ENCODE assay signal across 15 mouse cellular contexts in the genomic region with DNA sequence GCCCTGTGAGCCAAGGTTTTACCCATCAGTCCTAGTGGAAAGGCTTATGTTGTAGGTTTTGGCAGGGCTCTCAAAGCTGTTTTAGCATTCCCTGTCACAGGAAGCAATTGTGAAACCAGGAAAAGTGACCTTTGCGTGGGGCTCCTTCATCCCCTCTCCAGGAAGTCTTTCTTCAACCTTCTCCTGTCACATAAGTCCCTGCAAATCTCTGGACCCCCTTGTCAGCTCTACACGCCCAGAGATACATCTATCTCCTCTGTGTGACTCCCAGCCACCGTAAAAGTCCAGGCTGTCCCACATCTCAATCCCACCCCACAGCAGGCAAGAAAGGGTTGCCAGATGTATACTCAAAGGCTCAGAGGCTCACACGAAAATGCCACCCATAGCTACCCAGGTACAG. TPM values are rescaled to one million over a fixed set of nuclear protein-coding genes. Genes with fewer than 3 reads are reported as not detected.
DNase-seq lines count a peak whose midpoint lies in the region; ATAC-seq and TF ChIP-seq lines count a peak whose summit lies in the region.
"Had no signal": no experiment of that assay in that cellular context is flagged by ENCODE, and none has a peak within 500 bp of the region (broad histone marks: within the 10 kb centered on the region; RNA-seq: fewer than 3 reads in every experiment).

No protein-coding gene starts in this region.

- DNase-seq in heart, postnatal 25 days (ENCODE audit: low spot score): no peak
- no peak for DNase-seq in lung, embryonic 14.5 days
- no peak for DNase-seq in lung, adult 2 months
- DNase-seq: adrenal gland, postnatal 10 days; cerebellum, adult 18-20 months; liver had no signal

- TF ChIP-seq POLR2A in lung, adult 2 months (IDR thresholded peaks at IDR 0.05; ENCODE audit: borderline replicate concordance, extremely low read depth, low read depth, low read length): no peak

- no peak overlapping the region for H3K9ac ChIP-seq in heart, embryonic 15.5 days
- H3K9ac ChIP-seq in lung, embryonic 14.5 days: no peak overlapping the region; the same call in 1 of the 2 replicates
- H3K9ac ChIP-seq in embryonic facial prominence, embryonic 12.5 days: no peak overlapping the region
- no peak overlapping the region for H3K9ac ChIP-seq in limb, embryonic 13.5 days
- H3K9ac ChIP-seq: forebrain, embryonic 15.5 days had no signal

- no peaks in the 10 kb centered on the region for H3K9me3 ChIP-seq in heart, embryonic 15.5 days (replicated peaks)
- no peaks in the 10 kb centered on the region for H3K9me3 ChIP-seq in lung, embryonic 14.5 days (ENCODE audit: low read depth, low read length)
- no peaks in the 10 kb centered on the region for H3K9me3 ChIP-seq in embryonic facial prominence, embryonic 12.5 days
- H3K9me3 ChIP-seq in limb, embryonic 13.5 days: no peaks in the 10 kb centered on the region
- H3K9me3 ChIP-seq: forebrain, embryonic 15.5 days; neural tube, embryonic 13.5 days had no signal

- H3K27ac ChIP-seq in heart, embryonic 15.5 days: no peak overlapping the region
- H3K27ac ChIP-seq in lung, embryonic 14.5 days (ENCODE audit: low read depth): peak overlapping the region; percentile 58
- H3K27ac ChIP-seq in embryonic facial prominence, embryonic 12.5 days: no peak overlapping the region
- H3K27ac ChIP-seq in limb, embryonic 13.5 days: no peak overlapping the region; the same call in 1 of the 2 replicates
- H3K27ac ChIP-seq: forebrain, embryonic 15.5 days; left cerebral cortex, adult 2 months; neural tube, embryonic 13.5 days had no signal

- H3K4me2 ChIP-seq in heart, embryonic 15.5 days: peak overlapping the region; percentile 88
- peak overlapping the region; percentile 93 for H3K4me2 ChIP-seq in lung, embryonic 14.5 days
- peak overlapping the region; percentile 65; the same call in 1 of the 2 replicates for H3K4me2 ChIP-seq in embryonic facial prominence, embryonic 12.5 days (replicated peaks)
- peak overlapping the region; percentile 88 for H3K4me2 ChIP-seq in limb, embryonic 13.5 days (replicated peaks)
- H3K4me2 ChIP-seq: forebrain, embryonic 15.5 days had no signal

- no peaks in the 10 kb centered on the region for H3K27me3 ChIP-seq in heart, embryonic 15.5 days
- no peaks in the 10 kb centered on the region for H3K27me3 ChIP-seq in lung, embryonic 14.5 days (ENCODE audit: insufficient read depth, low read length)
- no peaks in the 10 kb centered on the region for H3K27me3 ChIP-seq in embryonic facial prominence, embryonic 12.5 days
- H3K27me3 ChIP-seq in limb, embryonic 13.5 days: 0 out of 2 replicates have a peak, but pooled peaks cover 14% of the 10 kb centered on the region

- no peak for ATAC-seq in heart, embryonic 15.5 days (replicated peaks; ENCODE audit: insufficient number of reproducible peaks, insufficient read depth, low FRiP score, low read depth)
- no peak for ATAC-seq in lung, embryonic 14.5 days (ENCODE audit: insufficient read depth)
- ATAC-seq in embryonic facial prominence, embryonic 12.5 days (ENCODE audit: insufficient number of reproducible peaks, insufficient read depth, low FRiP score, low TSS enrichment): no peak
- ATAC-seq in limb, embryonic 13.5 days (ENCODE audit: low FRiP score, low read depth): no peak
- ATAC-seq in erythroblast, adult 5-6 weeks (replicated peaks; ENCODE audit: low FRiP score, poor library complexity, severe bottlenecking): no peak

- H3K4me3 ChIP-seq in heart, embryonic 15.5 days: no peak overlapping the region
- H3K4me3 ChIP-seq in lung, embryonic 14.5 days (ENCODE audit: low read depth, low read length): peak overlapping the region; percentile 64; the same call in 1 of the 2 replicates
- no peak overlapping the region for H3K4me3 ChIP-seq in lung, adult 2 months (replicated peaks; ENCODE audit: extremely low read depth, low read depth, low read length)
- no peak overlapping the region for H3K4me3 ChIP-seq in embryonic facial prominence, embryonic 12.5 days
- H3K4me3 ChIP-seq in limb, embryonic 13.5 days: peak overlapping the region; percentile 56; the same call in 1 of the 2 replicates
- H3K4me3 ChIP-seq: forebrain, embryonic 15.5 days; left cerebral cortex, adult 2 months; neural tube, embryonic 13.5 days had no signal

- peaks cover 1% of the 10 kb centered on the region; the same call in 1 of the 2 replicates for H3K36me3 ChIP-seq in heart, embryonic 15.5 days
- H3K36me3 ChIP-seq in lung, embryonic 14.5 days (ENCODE audit: insufficient read depth): peaks cover 10% of the 10 kb centered on the region; the same call in 1 of the 2 replicates
- H3K36me3 ChIP-seq in embryonic facial prominence, embryonic 12.5 days: no peaks in the 10 kb centered on the region
- H3K36me3 ChIP-seq in limb, embryonic 13.5 days: 0 out of 2 replicates have a peak, but pooled peaks cover under 1% of the 10 kb centered on the region
- H3K36me3 ChIP-seq: forebrain, embryonic 15.5 days; neural tube, embryonic 13.5 days had no signal

- H3K4me1 ChIP-seq in heart, embryonic 15.5 days (replicated peaks): peaks cover 38% of the 10 kb centered on the region
- peaks cover 21% of the 10 kb centered on the region; the same call in 1 of the 2 replicates for H3K4me1 ChIP-seq in lung, embryonic 14.5 days (ENCODE audit: insufficient read depth)
- peaks cover 10% of the 10 kb centered on the region for H3K4me1 ChIP-seq in lung, adult 2 months (ENCODE audit: control insufficient read depth, insufficient read depth, low read length)
- H3K4me1 ChIP-seq in embryonic facial prominence, embryonic 12.5 days: peaks cover 26% of the 10 kb centered on the region
- peaks cover 33% of the 10 kb centered on the region for H3K4me1 ChIP-seq in limb, embryonic 13.5 days

- 57% methylated on average over 4 of the region's 4 CpGs for WGBS in heart, embryonic 15.5 days
- WGBS in lung, embryonic 14.5 days: 41% methylated on average over 4 of the region's 4 CpGs
- 52% methylated on average over 4 of the region's 4 CpGs for WGBS in lung, adult 2 months
- 58% methylated on average over 4 of the region's 4 CpGs for WGBS in embryonic facial prominence, embryonic 12.5 days
- WGBS in limb, embryonic 13.5 days: 57% methylated on average over 4 of the region's 4 CpGs

- TF ChIP-seq CTCF in lung, embryonic 14.5 days (IDR thresholded peaks at IDR 0.05; ENCODE audit: low read depth): no peak
- no peak for TF ChIP-seq CTCF in lung, adult 2 months (IDR thresholded peaks at IDR 0.05; ENCODE audit: insufficient read depth, low read length)

- intact Hi-C loops in heart, postnatal 25 days (cut with DNase I): loop anchor here (2.0 kb wide), 1 partner anchor 17 kb away; no protein-coding TSS in a partner anchor

RNA-seq across cellular contexts. Expression of a gene that starts 0.9 kb away (rescaled TPM):
- 358 and 380 TPM in 2 replicates for polyA plus RNA-seq in heart, embryonic 15.5 days (2015; fragmentation: Nextera tagmentation; extraction: Ambion mirVana)
- total RNA-seq in heart, postnatal 25 days (2021): 100 to 1,000 TPM; 220 to 229 TPM
- polyA plus RNA-seq in lung, embryonic 14.5 days (2014; fragmentation: Nextera tagmentation; extraction: Ambion mirVana): 206 and 209 TPM in 2 replicates
- polyA plus RNA-seq in lung, adult 2 months (2012; rRNA removed): 769 and 829 TPM in 2 replicates
- polyA plus RNA-seq in embryonic facial prominence, embryonic 12.5 days (2016; fragmentation: Nextera tagmentation; extraction: Ambion mirVana): 62.3 and 69.1 TPM in 2 replicates
- polyA plus RNA-seq in limb, embryonic 13.5 days (2015; fragmentation: Nextera tagmentation; extraction: Ambion mirVana): 69.0 and 72.7 TPM in 2 replicates
- total RNA-seq in erythroblast, adult 5-6 weeks (2015; ENCODE audit: low replicate concordance): not detected in 2 replicates
- not detected in 2 replicates for total RNA-seq in erythroblast, adult 5-6 weeks (2017; ENCODE audit: low replicate concordance)

RNA-seq across cellular contexts. Expression of a gene that starts 21.4 kb away (rescaled TPM):
- polyA plus RNA-seq in heart, embryonic 15.5 days (2015; fragmentation: Nextera tagmentation; extraction: Ambion mirVana): 66.5 and 81.4 TPM in 2 replicates
- 10 to 100 TPM; 31.1 to 31.9 TPM for total RNA-seq in heart, postnatal 25 days (2021)
- 120 and 125 TPM in 2 replicates for polyA plus RNA-seq in lung, embryonic 14.5 days (2014; fragmentation: Nextera tagmentation; extraction: Ambion mirVana)
- polyA plus RNA-seq in lung, adult 2 months (2012; rRNA removed): 70.9 and 74.7 TPM in 2 replicates
- 95.3 and 97.6 TPM in 2 replicates for polyA plus RNA-seq in embryonic facial prominence, embryonic 12.5 days (2016; fragmentation: Nextera tagmentation; extraction: Ambion mirVana)
- polyA plus RNA-seq in limb, embryonic 13.5 days (2015; fragmentation: Nextera tagmentation; extraction: Ambion mirVana): 88.6 and 88.7 TPM in 2 replicates
- total RNA-seq in erythroblast, adult 5-6 weeks (2015; ENCODE audit: low replicate concordance): not detected in 2 replicates
- total RNA-seq in erythroblast, adult 5-6 weeks (2017; ENCODE audit: low replicate concordance): 1.0 TPM in 1 of 2 replicates, not detected in the other

RNA-seq across cellular contexts. Expression of a gene that starts 24.9 kb away (rescaled TPM):
- polyA plus RNA-seq in heart, embryonic 15.5 days (2015; fragmentation: Nextera tagmentation; extraction: Ambion mirVana): 0.47 and 2.5 TPM in 2 replicates
- under 1 TPM in 1 of 2 experiments, not detected in 1; 0.73 TPM for total RNA-seq in heart, postnatal 25 days (2021)
- polyA plus RNA-seq in lung, embryonic 14.5 days (2014; fragmentation: Nextera tagmentation; extraction: Ambion mirVana): 6.8 and 10.2 TPM in 2 replicates
- polyA plus RNA-seq in lung, adult 2 months (2012; rRNA removed): 16.1 and 21.9 TPM in 2 replicates
- 4.4 and 4.8 TPM in 2 replicates for polyA plus RNA-seq in embryonic facial prominence, embryonic 12.5 days (2016; fragmentation: Nextera tagmentation; extraction: Ambion mirVana)
- 4.2 and 4.9 TPM in 2 replicates for polyA plus RNA-seq in limb, embryonic 13.5 days (2015; fragmentation: Nextera tagmentation; extraction: Ambion mirVana)
- not detected in 2 replicates for total RNA-seq in erythroblast, adult 5-6 weeks (2015; ENCODE audit: low replicate concordance)
- not detected in 2 replicates for total RNA-seq in erythroblast, adult 5-6 weeks (2017; ENCODE audit: low replicate concordance)
- total RNA-seq: gastrocnemius, adult 8-10 months; layer of hippocampus, adult 18-20 months; left cerebral cortex, adult 2 months had no signal
- polyA plus RNA-seq: forebrain, embryonic 15.5 days; neural tube, embryonic 13.5 days had no signal

RNA-seq across cellular contexts. Expression of a gene that starts 50.9 kb away (rescaled TPM):
- 2.0 and 4.7 TPM in 2 replicates for polyA plus RNA-seq in heart, embryonic 15.5 days (2015; fragmentation: Nextera tagmentation; extraction: Ambion mirVana)
- 1 to 10 TPM; 3.0 to 3.9 TPM for total RNA-seq in heart, postnatal 25 days (2021)
- polyA plus RNA-seq in lung, embryonic 14.5 days (2014; fragmentation: Nextera tagmentation; extraction: Ambion mirVana): 4.4 and 6.7 TPM in 2 replicates
- polyA plus RNA-seq in lung, adult 2 months (2012; rRNA removed): 38.7 and 71.2 TPM in 2 replicates
- polyA plus RNA-seq in embryonic facial prominence, embryonic 12.5 days (2016; fragmentation: Nextera tagmentation; extraction: Ambion mirVana): 2.2 TPM in 2 replicates
- 1.5 and 2.0 TPM in 2 replicates for polyA plus RNA-seq in limb, embryonic 13.5 days (2015; fragmentation: Nextera tagmentation; extraction: Ambion mirVana)
- total RNA-seq in erythroblast, adult 5-6 weeks (2015; ENCODE audit: low replicate concordance): 14.8 TPM in 1 of 2 replicates, not detected in the other
- total RNA-seq in erythroblast, adult 5-6 weeks (2017; ENCODE audit: low replicate concordance): 0.84 and 1.5 TPM in 2 replicates

RNA-seq across cellular contexts. Expression of a gene that starts 56.4 kb away (rescaled TPM):
- 142 and 164 TPM in 2 replicates for polyA plus RNA-seq in heart, embryonic 15.5 days (2015; fragmentation: Nextera tagmentation; extraction: Ambion mirVana)
- 100 to 1,000 TPM; 112 to 113 TPM for total RNA-seq in heart, postnatal 25 days (2021)
- 149 and 168 TPM in 2 replicates for polyA plus RNA-seq in lung, embryonic 14.5 days (2014; fragmentation: Nextera tagmentation; extraction: Ambion mirVana)
- polyA plus RNA-seq in lung, adult 2 months (2012; rRNA removed): 46.0 and 51.3 TPM in 2 replicates
- 163 and 174 TPM in 2 replicates for polyA plus RNA-seq in embryonic facial prominence, embryonic 12.5 days (2016; fragmentation: Nextera tagmentation; extraction: Ambion mirVana)
- polyA plus RNA-seq in limb, embryonic 13.5 days (2015; fragmentation: Nextera tagmentation; extraction: Ambion mirVana): 126 and 133 TPM in 2 replicates
- 6.5 and 8.2 TPM in 2 replicates for total RNA-seq in erythroblast, adult 5-6 weeks (2015; ENCODE audit: low replicate concordance)
- total RNA-seq in erythroblast, adult 5-6 weeks (2017; ENCODE audit: low replicate concordance): 3.4 and 9.6 TPM in 2 replicates

Comparison
In these comparisons a context has a peak if more than half of its experiments do, and no peak if none do; other contexts are left out.
1. H3K4me3 ChIP-seq: peak in lung, embryonic 14.5 days (single experiment) and limb, embryonic 13.5 days (single experiment); none in heart, embryonic 15.5 days (single experiment), lung, adult 2 months (single experiment) and embryonic facial prominence, embryonic 12.5 days (single experiment).
2. Peak in every context shown above with its lines, with median percentiles within 50 percentile points of each other: H3K4me2 ChIP-seq.